Mouse (Mus musculus) embryo, embryonic 9.5 days (tissue): ENCODE measurements around the gene Slc44a5.
"Not testable (repeated sequence)": the region's sequence is repeated elsewhere in the genome, so short reads cannot be mapped to it uniquely, and the experiment has no call there.

Source experiments
- DNase-seq: peaks from one replicate; pipeline ENCODE4 v3.0.0-alpha.2; 2017; ENCODE audit errors: extremely low spot score

Gene Slc44a5

GRCm38 (mm10) chr3:154093745-154094322 is 120.6 kb downstream of the Slc44a5 start:
- peak; percentile 10 for DNase-seq

DNA sequence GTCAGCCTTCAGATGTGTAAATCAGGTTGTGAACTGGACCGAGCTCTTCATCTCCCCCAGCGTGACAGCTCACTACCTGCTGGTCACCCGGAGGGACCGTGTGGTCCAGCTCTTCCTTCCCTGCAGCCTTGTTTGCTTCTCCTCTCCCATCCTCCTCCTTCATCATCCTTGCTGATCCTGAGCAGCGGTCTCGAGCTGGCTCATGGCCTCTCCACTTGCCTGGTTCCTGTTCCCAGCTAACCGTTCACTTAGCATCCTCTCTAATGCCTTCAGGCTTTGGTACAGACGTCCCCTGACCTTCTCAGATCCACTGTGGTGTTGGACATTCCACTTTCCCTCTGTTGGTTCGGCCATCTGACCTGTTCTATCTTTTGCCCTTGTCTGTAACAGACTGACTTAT is 128.4 kb downstream of the Slc44a5 start:
- DNase-seq, result no peak

DNA sequence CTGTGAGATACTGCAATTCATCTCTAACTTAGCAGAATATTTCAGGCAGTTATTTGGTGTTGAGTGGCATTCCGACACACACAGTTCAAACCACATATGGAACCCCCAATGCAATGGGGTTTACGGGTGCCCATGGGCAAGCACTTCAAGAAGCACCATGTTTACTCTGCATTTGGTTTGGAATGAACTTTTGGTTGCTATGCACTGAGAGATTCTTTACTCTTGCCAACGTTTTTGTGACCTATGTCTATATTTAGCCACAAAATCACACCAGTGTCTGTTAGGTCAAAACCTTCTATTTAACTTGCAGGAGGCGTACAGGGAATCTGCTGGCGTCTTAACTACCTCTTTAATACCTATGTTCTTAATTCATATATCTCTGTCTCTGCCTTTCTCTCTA is 137.3 kb downstream of the Slc44a5 start:
- no peak for DNase-seq

GRCm38 (mm10) chr3:154111221-154111620 is 138.0 kb downstream of the Slc44a5 start:
- DNase-seq, result no peak

DNA sequence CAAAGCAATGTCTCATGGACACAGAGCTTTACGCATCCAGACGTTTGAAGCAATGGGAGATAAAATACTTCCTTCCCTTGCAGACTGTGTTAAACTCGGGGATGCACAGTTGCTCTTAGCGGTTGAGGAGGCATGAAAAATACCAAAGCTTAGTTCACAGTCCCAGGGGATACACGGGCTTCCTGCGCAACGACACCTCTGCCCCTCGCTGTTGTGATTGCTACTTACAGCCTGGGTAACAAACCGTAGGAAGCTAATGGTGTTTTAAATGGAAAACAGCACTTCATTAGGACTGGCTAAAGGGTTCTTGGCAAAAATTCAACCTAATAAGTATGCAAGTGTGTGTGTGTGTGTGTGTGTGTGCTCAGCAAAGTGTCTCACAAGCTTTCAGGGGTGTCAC is 141.8 kb downstream of the Slc44a5 start:
- DNase-seq, result no peak

DNA sequence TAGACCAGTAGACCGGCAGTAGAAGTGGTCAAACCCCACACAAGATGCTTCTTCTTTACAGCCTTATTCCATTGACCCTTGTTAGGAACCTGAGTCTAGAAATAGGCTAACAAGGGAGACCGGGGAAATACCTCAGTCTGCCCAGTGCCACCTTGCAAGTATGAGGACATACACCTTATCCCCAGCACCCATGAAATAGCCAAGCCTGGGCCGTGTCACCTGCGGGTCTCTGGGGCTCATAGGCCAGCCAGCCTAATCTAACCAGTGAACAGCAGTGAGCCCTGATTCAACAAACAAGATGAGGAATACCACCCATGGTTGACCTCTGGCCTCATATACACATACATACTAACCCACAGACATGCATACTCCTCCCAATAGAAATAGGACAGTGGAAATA is 142.2 kb downstream of the Slc44a5 start:
- no peak for DNase-seq

GRCm38 (mm10) chr3:154116000-154116399 is 142.8 kb downstream of the Slc44a5 start:
- DNase-seq, result no peak

DNA sequence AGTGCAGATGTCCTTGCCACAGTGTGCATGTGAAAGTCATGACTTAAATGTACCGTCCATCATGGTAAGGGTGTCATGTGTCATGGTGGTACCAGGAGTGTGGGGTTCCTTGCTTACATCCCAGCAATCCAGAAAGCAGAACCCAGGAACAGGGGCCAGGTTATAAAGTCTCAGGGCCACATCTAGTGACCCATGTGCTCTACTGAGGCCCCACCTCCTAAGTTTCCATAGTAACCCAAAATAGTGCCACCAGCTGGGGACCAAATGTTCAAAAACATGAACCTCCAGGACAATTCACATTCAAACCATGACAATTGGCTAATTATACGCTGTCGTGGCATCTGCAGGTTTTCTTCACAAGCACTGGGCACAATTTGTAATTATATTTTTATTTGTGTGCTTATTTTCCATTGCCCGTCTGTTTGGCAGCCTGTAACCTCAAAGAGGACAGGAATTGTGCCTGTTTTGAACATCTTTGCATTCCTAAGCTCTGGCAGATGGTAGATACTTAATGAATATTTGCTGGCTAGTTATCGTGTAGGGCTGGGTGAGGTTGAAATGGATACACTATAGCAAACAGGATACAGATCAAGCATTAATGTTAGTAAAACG is 145.9 kb downstream of the Slc44a5 start:
- no peak for DNase-seq

GRCm38 (mm10) chr3:154122531-154122930 is 149.3 kb downstream of the Slc44a5 start:
- no peak for DNase-seq

DNA sequence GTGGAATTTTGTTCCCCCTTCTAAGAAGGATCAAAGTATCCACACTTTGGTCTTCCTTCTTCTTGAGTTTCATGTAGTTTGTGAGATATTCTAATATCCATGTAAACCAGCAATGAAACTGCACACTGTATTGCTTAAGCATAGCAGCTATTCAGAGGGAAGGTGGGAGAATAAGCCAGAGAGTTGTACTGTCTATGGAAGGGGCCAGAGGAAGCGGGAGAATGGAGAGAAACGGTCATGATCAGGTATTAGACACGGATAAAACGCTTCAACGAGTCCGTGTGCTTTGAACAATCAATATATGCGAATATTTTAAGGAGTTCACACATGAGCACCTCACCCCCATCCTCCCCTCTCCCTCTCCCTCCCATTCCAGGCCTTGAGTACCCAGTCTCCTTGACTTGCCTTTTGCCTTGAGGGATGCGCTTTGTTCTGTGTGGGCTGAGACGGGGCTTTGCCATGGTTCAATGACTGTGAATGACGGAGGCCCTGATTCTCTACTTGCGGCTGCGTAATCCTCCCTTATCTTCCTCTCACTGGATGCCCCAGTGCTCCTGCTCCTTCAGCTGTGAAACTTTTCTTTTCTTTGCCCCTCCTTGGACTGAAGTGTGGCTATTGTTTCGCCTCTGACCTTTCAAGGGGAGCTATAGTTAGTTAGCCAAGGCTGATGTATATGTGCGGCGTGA is 151.8 kb downstream of the Slc44a5 start:
- DNase-seq, result peak; percentile 70

- DNase-seq, result peak; percentile 27
Observed at GRCm38 (mm10) chr3:154125768-154126376, 152.6 kb downstream of the Slc44a5 start.

GRCm38 (mm10) chr3:154127246-154127645 is 154.0 kb downstream of the Slc44a5 start:
- no peak for DNase-seq

- DNase-seq, result no peak
Observed at GRCm38 (mm10) chr3:154129036-154129435, 155.8 kb downstream of the Slc44a5 start.

DNA sequence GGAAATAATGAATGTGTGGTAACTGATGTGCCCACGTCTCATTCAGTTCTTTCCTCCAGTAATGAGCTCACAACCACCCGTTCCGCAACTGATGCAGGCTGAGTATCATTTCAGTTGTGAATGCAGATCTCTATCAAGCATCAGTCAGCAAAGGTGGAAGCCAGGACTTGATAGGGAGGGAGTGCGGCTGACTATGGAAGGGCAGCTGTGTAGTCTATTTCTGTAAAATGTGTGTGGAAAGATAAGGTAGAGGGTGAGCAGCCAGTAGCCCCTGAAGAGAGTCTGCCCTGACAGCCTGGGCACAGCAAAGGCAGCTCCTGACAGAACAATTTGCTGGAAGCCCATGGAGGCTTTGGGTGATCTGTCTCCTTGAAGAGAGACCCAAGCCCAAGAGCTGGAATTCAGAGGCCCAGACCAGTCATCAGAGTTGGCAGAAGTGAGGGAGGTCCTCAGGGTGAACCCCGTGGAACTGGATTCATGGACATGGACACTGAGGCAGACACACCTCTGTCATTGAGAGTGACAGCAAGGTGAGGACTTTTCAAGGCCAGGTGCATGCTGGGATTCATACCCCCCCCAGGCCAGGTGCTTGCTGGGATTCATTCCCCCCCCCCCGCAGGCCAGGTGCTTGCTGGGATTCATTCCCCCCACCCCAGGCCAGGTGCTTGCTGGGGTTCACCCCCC is 157.3 kb downstream of the Slc44a5 start:
- DNase-seq, result no peak

- DNase-seq, result no peak
Observed at GRCm38 (mm10) chr3:154133986-154134385, 160.8 kb downstream of the Slc44a5 start.

GRCm38 (mm10) chr3:154134701-154135100 is 161.5 kb downstream of the Slc44a5 start:
- DNase-seq, result no peak

DNA sequence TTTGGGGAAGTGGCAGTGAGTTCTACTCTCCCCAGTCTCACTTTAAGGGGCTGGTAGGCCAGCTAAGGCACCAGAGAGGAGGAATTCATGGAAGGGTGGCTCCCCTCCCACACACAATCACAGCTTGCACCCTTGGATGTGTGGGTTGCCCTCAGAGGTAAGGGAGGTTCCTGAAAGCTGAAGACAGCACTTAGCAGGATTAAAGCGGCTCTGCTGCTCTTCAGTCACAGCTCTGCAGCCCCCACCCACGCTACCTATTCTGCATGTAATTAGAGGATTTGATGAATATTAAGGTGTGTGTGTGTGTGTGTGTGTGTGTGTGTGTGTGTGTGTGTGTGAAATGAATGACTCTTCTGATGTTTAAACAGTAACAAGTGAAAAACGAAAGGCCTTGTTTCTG is 163.3 kb downstream of the Slc44a5 start:
- no peak for DNase-seq

GRCm38 (mm10) chr3:154141346-154141745 is 168.1 kb downstream of the Slc44a5 start:
- no peak for DNase-seq

DNA sequence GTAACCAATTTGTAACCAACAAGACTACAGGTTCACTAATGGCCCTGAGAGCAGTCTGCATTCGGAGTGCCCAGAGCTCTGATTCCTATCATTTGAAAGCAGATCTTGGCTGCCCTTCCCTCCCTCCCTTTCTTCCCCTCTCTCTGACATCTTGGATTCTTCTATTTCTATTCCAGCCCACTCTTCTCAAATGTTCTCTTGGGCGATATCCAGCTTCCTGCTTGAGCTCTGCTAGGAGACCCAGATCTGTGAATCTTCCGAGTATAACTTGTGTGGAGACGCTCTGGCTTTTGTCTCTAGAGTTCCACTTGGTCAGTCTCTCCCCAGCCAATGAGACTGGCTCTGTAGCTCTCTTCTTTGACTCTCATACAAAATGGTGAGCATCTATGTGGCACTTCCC is 169.4 kb downstream of the Slc44a5 start:
- no peak for DNase-seq

DNA sequence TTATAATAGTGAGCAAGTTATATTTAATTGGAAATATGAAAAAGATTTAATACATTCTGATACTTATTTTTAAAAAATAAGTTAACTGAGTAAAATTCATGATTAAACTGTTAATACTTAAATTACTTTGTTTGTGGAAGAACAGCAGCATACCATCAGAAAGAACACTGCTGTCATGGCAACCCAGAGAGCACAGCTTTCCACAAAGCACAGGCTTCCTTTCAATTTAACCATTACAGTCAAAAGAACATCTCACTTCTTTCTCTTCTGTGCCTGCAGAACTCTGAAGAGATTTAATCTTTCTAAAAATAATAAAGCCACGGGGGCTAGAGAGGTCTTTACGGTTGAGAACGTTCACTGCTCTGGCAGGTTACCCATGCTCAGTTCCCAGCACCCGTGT is 172.5 kb downstream of the Slc44a5 start:
- no peak for DNase-seq

- no peak for DNase-seq
Observed at GRCm38 (mm10) chr3:154149778-154150177, 176.5 kb downstream of the Slc44a5 start.

DNA sequence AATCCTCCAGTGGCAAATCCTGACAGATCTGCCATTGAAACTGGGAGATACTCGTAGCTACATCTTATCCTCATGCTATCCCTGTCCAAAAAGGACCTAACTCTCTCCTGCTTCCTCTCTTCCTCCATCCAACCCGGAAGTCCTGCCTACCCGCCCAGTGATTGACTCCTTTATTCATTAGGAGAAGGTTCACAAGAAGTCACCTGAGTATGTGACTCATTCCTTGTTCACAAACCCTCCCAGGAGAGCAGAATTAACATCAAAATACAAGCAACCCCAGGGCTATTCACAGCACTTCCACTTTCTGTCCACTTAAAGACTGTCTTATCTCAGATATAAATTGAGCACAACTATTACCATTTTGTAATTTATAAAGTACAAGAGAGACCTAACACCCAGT is 180.3 kb downstream of the Slc44a5 start:
- DNase-seq, result not testable (repeated sequence)
